Mouse (Mus musculus) midbrain, embryonic 13.5 days (tissue): ENCODE results near the gene Teddm1a. TPM values are rescaled to one million over a fixed set of nuclear protein-coding genes. Genes with fewer than 3 reads are reported as not detected.
A peak's percentile ranks its signal among the peaks of the same experiment; 100 is the strongest.

Source experiments
- ATAC-seq: fragments of 200-750 bp; cut with Nextera tagmentation; 2 replicates; pipeline ENCODE4 v1.8.0; 2017; ENCODE audit warnings: mild to moderate bottlenecking, moderate TSS enrichment, moderate library complexity
- H3K27ac ChIP-seq: fragments of 300-500 bp; sonication (generic); 2 replicates; pipeline ENCODE4 v1.5.1; 2015; ENCODE audit warnings: inconsistent platforms, mild to moderate bottlenecking, moderate library complexity
- H3K27me3 ChIP-seq: fragments of 300-500 bp; sonication (generic); 2 replicates; pipeline ENCODE4 v1.6.1; 2015; ENCODE audit warnings: mild to moderate bottlenecking, inconsistent platforms
- H3K36me3 ChIP-seq: fragments of 300-500 bp; sonication (generic); 2 replicates; pipeline ENCODE4 v1.6.1; 2015; ENCODE audit warnings: mild to moderate bottlenecking, inconsistent platforms
- H3K4me1 ChIP-seq: fragments of 300-500 bp; sonication (generic); replicated peaks from 2 replicates; pipeline ENCODE4 v1.6.1; 2015; ENCODE audit warnings: inconsistent platforms
- H3K4me2 ChIP-seq: fragments of 300-500 bp; sonication (generic); replicated peaks from 2 replicates; pipeline ENCODE4 v1.6.1; 2015; ENCODE audit warnings: moderate library complexity, mild to moderate bottlenecking, inconsistent platforms
- H3K4me3 ChIP-seq: fragments of 300-500 bp; sonication (generic); replicated peaks from 2 replicates; pipeline ENCODE4 v1.5.1; 2015; ENCODE audit warnings: mild to moderate bottlenecking, inconsistent platforms
- H3K9ac ChIP-seq: fragments of 300-500 bp; sonication (generic); replicated peaks from 2 replicates; pipeline ENCODE4 v1.6.1; 2015; ENCODE audit warnings: mild to moderate bottlenecking, inconsistent platforms
- H3K9me3 ChIP-seq: fragments of 300-500 bp; sonication (generic); 2 replicates; pipeline ENCODE4 v1.6.1; 2016; ENCODE audit warnings: mild to moderate bottlenecking, inconsistent platforms
- WGBS: fragments of 180-500 bp; shearing (Covaris S2); methylation state at CpG from one replicate; pipeline ENCODE4 v1.1.7; 2015; 5-methylcytosine and 5-hydroxymethylcytosine counted together
- microRNA-seq: library from miRNA; unstranded; fragments of <30 nt; microRNA quantifications from one replicate; pipeline ENCODE4, GENCODE M21; 2016
- polyA plus RNA-seq: library from polyadenylated mRNA; unstranded; fragments of >200 nt; fragmentation: Nextera tagmentation; extraction: Ambion mirVana; gene quantifications from 2 replicates; pipeline ENCODE4 v1.2.1, GENCODE M21; 2015

Teddm1a gene
- polyA plus RNA-seq, 1 experiment from 2014 or later: not detected

- no peak overlapping the region for H3K9ac ChIP-seq
- H3K4me1 ChIP-seq: no peaks in the 10 kb centered on the region
- no peak overlapping the region for H3K27ac ChIP-seq
- WGBS: 75% methylated on average over 1 of the region's 1 CpGs
- H3K36me3 ChIP-seq: no peaks in the 10 kb centered on the region
- no peak for ATAC-seq
- H3K9me3 ChIP-seq: no peaks in the 10 kb centered on the region
- no peaks in the 10 kb centered on the region for H3K27me3 ChIP-seq
- H3K4me3 ChIP-seq: no peak overlapping the region
- no peak overlapping the region for H3K4me2 ChIP-seq
Measured at GRCm38 (mm10) chr1:153933772-153934171, 42.2 kb downstream of the Teddm1a start.

GRCm38 (mm10) chr1:153935844-153936380 is 44.4 kb downstream of the Teddm1a start:
- H3K27me3 ChIP-seq: no peaks in the 10 kb centered on the region
- ATAC-seq: no peak
- no peaks in the 10 kb centered on the region for H3K4me1 ChIP-seq
- 81% methylated on average over 12 of the region's 12 CpGs for WGBS
- no peak overlapping the region for H3K4me3 ChIP-seq
- H3K4me2 ChIP-seq: no peak overlapping the region
- no peak overlapping the region for H3K27ac ChIP-seq
- no peaks in the 10 kb centered on the region for H3K9me3 ChIP-seq
- no peak overlapping the region for H3K9ac ChIP-seq
- H3K36me3 ChIP-seq: no peaks in the 10 kb centered on the region

- Histone ChIP-seq H3K4me1 (no peaks in the 10 kb centered on the region), H3K36me3 (no peaks in the 10 kb centered on the region), H3K4me3 (no peak overlapping the region), H3K9me3 (no peaks in the 10 kb centered on the region), H3K27me3 (no peaks in the 10 kb centered on the region), H3K27ac (no peak overlapping the region), H3K9ac (no peak overlapping the region), H3K4me2 (no peak overlapping the region)
- WGBS: 82% methylated on average over 2 of the region's 2 CpGs
- ATAC-seq: no peak
Measured at GRCm38 (mm10) chr1:153937025-153937424, 45.5 kb downstream of the Teddm1a start.

GRCm38 (mm10) chr1:153940986-153941385 is 49.4 kb downstream of the Teddm1a start:
- ATAC-seq: no peak
- no peak overlapping the region for H3K27ac ChIP-seq
- H3K4me1 ChIP-seq: no peaks in the 10 kb centered on the region
- H3K4me3 ChIP-seq: no peak overlapping the region
- WGBS: 86% methylated on average over 2 of the region's 2 CpGs
- H3K9ac ChIP-seq: no peak overlapping the region
- H3K4me2 ChIP-seq: no peak overlapping the region
- no peaks in the 10 kb centered on the region for H3K9me3 ChIP-seq
- H3K27me3 ChIP-seq: no peaks in the 10 kb centered on the region
- H3K36me3 ChIP-seq: no peaks in the 10 kb centered on the region

Small RNA genes within 50 kb of the gene (microRNA-seq; reads per million reads assigned to microRNA genes)
- 27.0 reads per million, percentile 39 among the genes with 10 or more reads in this experiment for gene Mir8114

Other genes starting within 250 kb of the Teddm1a start
- 32.4 and 33.6 TPM in 2 replicates for gene Rgs8, start 238.7 kb upstream of the Teddm1a start, polyA plus RNA-seq
- 34.5 and 34.6 TPM in 2 replicates for gene Rgs16, start 151.4 kb upstream of the Teddm1a start, polyA plus RNA-seq
- 57.3 and 62.8 TPM in 2 replicates for gene Rnasel, start 142.3 kb upstream of the Teddm1a start, polyA plus RNA-seq
- 0.08 TPM in 1 of 2 replicates, not detected in the other for gene Rgsl1, start 47.6 kb upstream of the Teddm1a start, polyA plus RNA-seq
- gene Teddm1b, start 17.4 kb upstream of the Teddm1a start, polyA plus RNA-seq: 1.1 and 1.4 TPM in 2 replicates
- 131 and 132 TPM in 2 replicates for gene Glul, start 8.2 kb downstream of the Teddm1a start, polyA plus RNA-seq
- gene Teddm2, start 8.5 kb downstream of the Teddm1a start, polyA plus RNA-seq: 1.1 and 1.2 TPM in 2 replicates